Mouse (Mus musculus): Measurements from ENCODE around the gene Sirt7.

DNA sequence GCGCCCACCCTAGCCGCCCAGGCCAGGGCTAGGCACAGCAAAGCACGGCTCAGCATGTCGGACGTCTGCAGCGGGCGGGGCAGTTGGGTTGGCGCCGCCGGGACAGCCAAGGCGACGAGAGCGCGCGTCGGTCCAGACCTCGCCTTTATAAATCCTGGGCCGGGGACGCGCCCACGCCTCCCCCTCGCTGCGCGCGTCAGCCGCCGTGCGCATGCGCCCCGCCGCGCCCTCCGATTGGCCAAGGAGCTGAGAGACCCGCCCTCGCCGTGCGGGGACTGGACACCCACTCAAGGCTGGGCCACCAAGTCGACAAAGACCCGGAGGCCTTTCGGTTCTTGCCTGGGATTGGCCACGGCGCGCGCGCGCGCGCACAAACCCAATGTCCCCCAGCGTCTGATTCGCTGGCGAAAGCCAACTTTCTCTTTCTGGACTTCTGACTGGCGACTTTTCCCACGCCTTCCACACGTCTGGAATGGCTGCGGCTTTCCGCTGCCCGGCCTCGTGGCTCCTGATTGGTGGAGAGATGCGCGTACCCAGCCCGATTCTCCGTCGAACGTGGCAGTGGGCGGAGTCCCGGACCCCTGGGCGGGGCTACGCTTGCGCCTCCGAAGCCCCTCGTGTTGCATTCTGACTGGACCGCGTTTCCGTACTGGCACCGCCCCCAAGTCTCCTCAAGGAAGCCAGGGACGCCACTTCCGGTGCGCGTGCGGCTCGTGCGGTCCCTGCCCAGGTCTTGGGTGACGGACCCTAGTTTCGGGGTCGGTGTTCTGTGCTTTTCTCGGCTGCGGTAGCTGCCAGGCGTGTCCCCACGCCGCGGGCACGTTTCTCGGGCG, 52.1 kb downstream of the Sirt7 start, which contains the start of gene P4hb:
- TF ChIP-seq CTCF (conservative IDR thresholded peaks at IDR 0.05; ENCODE audit: insufficient read depth, insufficient read length, low read depth, low read length) (0 out of 2 replicates have a peak, but pooled peaks have one; percentile 7), POLR2A (IDR thresholded peaks at IDR 0.05; ENCODE audit: low read depth, low read length) (peak; percentile 96)

All from kidney, adult 2 months (tissue).